Mouse (Mus musculus): ENCODE data around the gene 1700003E16Rik. TPM values are rescaled to one million over a fixed set of nuclear protein-coding genes. Genes with fewer than 3 reads are reported as not detected.
A peak's percentile ranks its signal among the peaks of the same experiment; 100 is the strongest.

1700003E16Rik gene
- polyA plus RNA-seq, 1 experiment from 2014 or later, result 6.0 TPM

DNA sequence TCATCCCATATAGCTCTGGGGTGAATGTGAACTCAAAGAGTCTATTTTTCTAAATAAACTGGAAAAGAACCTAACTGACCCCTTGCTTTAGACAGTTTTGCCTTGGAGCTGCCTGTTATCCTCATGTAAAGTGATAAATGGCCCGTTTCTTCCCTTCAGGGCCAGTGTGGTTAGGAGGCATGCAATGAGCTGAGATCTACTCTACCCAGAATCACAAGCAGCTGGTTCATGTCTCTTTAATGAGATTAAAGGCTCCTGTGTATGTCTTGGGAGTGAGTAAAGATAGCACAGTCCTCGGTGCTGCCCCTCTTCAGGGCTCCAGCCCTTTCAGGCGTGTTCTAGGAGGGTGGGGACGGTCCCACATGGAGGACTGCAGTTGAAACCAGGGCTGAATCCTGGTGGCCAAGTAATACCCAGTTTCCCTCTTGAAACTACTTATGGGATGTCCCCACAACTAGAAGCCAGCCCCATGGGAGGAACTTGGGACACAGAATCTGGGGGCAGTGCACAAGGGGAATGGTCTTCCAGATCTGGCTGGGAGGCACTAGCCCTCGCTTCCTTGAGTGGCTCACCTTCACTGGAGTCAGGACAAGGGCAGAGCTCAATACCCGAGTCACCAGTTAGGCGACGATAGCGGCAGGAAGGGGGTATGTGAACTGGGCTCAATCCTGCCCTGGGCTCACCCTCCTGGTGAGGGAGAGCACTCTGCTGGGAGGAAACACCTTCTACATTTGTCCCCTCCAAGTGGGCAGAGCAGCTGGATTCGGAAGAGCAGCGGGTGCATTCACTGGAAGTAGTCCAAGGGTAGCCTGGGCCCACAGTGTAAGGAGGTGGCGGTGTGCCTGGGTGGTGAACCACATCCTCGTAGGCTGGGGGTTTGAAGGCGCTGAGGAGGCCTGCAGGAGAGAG is 37.1 kb upstream of the 1700003E16Rik start:
- H3K27me3 ChIP-seq, result no peaks in the 10 kb centered on the region
- H3K4me2 ChIP-seq, result peak overlapping the region; percentile 90
- WGBS, result 84% methylated on average over 14 of the region's 14 CpGs
- H3K9me3 ChIP-seq, result no peaks in the 10 kb centered on the region
- H3K4me3 ChIP-seq, result peak overlapping the region; percentile 77; the same call in 1 of the 2 replicates
- H3K27ac ChIP-seq, result peak overlapping the region; percentile 99; the same call in 1 of the 2 replicates
- H3K4me1 ChIP-seq (replicated peaks), result peaks cover 81% of the 10 kb centered on the region
- no peak for ATAC-seq (ENCODE audit: low FRiP score)
- peak overlapping the region; percentile 94; the same call in 1 of the 2 replicates for H3K9ac ChIP-seq
- H3K36me3 ChIP-seq, result peaks cover 29% of the 10 kb centered on the region

DNA sequence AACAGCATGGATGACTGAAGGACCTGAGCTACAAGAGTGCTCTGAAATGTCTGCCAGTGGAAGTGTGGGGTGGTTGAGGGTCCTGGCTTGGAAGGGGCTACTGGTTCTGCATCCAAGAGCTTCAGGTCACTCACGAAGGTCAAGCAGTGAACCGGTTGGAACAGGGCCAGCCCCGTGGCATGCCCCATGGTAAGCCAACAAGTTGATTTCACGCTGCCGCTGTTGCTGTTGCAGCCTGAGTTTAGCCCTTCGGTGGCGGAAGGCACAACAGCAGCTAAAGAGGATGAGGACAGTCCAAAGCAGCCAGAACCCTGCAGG is 36.5 kb upstream of the 1700003E16Rik start:
- H3K9me3 ChIP-seq, result no peaks in the 10 kb centered on the region
- peak overlapping the region; percentile 99 for H3K27ac ChIP-seq
- no peak for ATAC-seq (ENCODE audit: low FRiP score)
- 72% methylated on average over 7 of the region's 7 CpGs for WGBS
- peak overlapping the region; percentile 90 for H3K4me2 ChIP-seq
- H3K4me1 ChIP-seq (replicated peaks), result peaks cover 82% of the 10 kb centered on the region
- no peaks in the 10 kb centered on the region for H3K27me3 ChIP-seq
- H3K9ac ChIP-seq, result peak overlapping the region; percentile 94
- H3K36me3 ChIP-seq, result peaks cover 29% of the 10 kb centered on the region
- H3K4me3 ChIP-seq, result peak overlapping the region; percentile 77

DNA sequence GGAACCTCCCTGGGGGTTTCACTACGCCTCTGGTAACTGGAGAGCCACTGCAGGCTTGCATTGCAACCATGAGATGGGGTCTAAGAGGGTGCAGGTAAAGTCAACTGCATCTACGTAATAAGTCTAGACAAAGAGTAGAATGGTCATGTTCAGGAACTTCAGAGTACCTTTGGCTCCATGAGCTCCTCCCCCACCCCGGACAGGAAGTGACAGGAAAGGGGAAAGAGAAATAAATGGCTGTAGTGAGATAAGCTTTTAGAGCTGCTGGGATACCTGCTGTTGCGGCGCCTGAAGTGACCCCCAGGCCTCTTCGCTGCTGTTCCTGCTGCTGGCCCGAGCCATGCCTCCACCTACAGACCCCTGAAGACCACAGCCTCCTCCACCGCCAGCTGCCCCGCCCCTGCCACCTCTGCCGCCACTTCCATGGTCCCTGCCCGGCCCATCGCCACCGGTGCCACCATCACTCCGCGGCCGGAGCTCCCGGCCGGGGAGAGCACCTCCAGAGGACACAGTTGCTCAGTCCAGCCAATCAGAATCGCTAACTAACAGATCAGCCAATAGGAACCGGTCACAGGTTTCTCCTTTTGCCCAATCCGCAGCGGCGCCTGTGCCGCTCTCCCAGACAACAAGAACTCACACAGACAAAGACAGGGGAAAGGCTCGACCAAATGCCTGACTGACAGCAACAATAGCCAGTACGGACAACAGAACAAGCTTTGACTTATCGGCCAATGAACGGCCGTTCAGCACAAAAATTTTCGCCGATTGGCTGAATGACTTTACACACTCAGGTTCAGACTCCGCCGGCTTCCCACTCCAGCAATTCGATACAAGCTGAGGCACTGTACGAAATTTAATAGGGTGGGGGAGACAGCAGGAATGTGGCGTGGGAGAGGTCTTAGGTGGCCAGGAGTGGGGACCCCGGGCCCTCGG is 35.0 kb upstream of the 1700003E16Rik start, which contains the start of gene Wbp1:
Gene Wbp1 (minus strand): TSS at position 630 of the 933 bp plus-strand sequence.
- under 1% methylated on average over 38 of the region's 38 CpGs for WGBS

DNA sequence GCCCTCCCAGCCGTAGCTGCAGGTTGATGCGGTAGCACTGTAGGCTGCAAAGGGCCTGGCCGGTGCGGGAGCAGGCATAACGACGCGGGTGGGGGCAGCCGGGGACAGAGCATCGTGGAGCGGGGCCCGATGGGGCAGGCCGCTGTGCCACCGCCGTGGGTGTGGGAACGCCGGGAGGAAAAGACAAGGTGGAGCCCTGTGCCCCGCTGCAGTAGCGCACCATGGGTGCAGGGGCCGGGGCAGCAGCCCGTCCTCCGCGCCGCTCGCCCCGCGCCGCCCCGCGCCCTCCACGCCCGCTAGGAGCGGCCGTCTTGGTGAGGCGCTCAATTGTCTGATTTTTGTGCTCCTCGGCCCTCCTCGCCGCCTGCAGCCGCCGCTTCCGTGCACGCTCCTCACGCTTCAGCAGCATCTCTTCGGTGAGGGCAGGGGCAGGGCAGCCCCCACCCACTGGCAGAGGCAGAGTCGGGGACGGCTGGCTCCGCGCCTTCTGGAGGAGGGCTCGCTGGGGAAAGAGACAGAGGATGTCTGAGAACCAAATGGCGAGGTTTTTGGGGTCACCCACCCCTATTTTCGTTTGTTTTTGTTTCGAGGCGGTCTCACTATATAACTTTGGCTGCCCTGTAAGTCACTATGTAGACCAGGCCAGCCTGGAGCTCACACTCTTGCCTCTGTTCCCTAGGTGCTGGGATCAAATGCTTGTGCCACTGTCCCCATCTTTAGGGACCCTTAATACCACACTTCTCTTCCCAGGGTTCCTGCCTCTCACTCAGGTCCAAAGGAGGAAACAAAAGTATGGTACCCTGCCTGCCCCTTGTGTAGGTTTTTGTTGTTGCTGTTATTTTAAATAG is 34.1 kb upstream of the 1700003E16Rik start:
- WGBS, result 2% methylated on average over 48 of the region's 52 CpGs
- peaks cover 27% of the 10 kb centered on the region for H3K36me3 ChIP-seq
- no peak for ATAC-seq (ENCODE audit: low FRiP score)
- peaks cover 68% of the 10 kb centered on the region for H3K4me1 ChIP-seq (replicated peaks)
- H3K27ac ChIP-seq, result peak overlapping the region; percentile 99
- H3K9ac ChIP-seq, result peak overlapping the region; percentile 96
- H3K4me2 ChIP-seq, result peak overlapping the region; percentile 90
- no peaks in the 10 kb centered on the region for H3K27me3 ChIP-seq
- H3K4me3 ChIP-seq, result peak overlapping the region; percentile 77
- no peaks in the 10 kb centered on the region for H3K9me3 ChIP-seq

More for the DNA sequence above, 35.0 kb upstream of the 1700003E16Rik start, which contains the start of gene Wbp1:
- Histone ChIP-seq H3K36me3 (peaks cover 29% of the 10 kb centered on the region), H3K4me2 (peak within 1 kb of the TSS; percentile 90), H3K9ac (peak within 1 kb of the TSS; percentile 96), H3K9me3 (no peaks in the 10 kb centered on the region), H3K4me3 (peak within 1 kb of the TSS; percentile 77), H3K27ac (peak within 1 kb of the TSS; percentile 99), H3K4me1 (replicated peaks) (peaks cover 77% of the 10 kb centered on the region), H3K27me3 (no peaks in the 10 kb centered on the region)
- peak; percentile 95 for ATAC-seq (ENCODE audit: low FRiP score)

DNA sequence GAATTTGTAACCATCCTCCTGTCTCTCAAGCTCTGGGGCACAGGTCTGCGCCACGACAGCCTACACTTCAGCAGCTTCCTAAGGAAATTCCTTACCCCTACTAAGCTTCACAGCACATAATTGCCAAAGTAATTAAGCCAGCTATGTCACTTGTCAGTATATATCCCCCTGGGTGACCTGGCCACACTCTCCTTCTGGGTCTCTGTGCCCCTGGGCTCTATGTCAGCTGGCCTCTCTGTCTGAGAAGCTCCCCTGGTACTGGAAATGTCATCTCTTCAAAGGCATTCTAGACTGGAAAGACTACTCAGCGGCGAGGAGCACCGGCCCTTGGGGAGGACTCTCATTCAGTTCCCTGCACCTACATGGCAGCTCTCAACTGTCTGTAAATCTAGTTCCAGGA is 33.2 kb upstream of the 1700003E16Rik start:
- no peaks in the 10 kb centered on the region for H3K27me3 ChIP-seq
- H3K9me3 ChIP-seq, result no peaks in the 10 kb centered on the region
- H3K9ac ChIP-seq, result peak overlapping the region; percentile 96
- H3K4me2 ChIP-seq, result peak overlapping the region; percentile 90
- H3K36me3 ChIP-seq, result peaks cover 18% of the 10 kb centered on the region
- 54% methylated on average over 5 of the region's 5 CpGs for WGBS
- no peak for ATAC-seq (ENCODE audit: low FRiP score)
- H3K27ac ChIP-seq, result peak overlapping the region; percentile 99
- H3K4me1 ChIP-seq (replicated peaks), result peaks cover 59% of the 10 kb centered on the region
- peak overlapping the region; percentile 77; the same call in 1 of the 2 replicates for H3K4me3 ChIP-seq

DNA sequence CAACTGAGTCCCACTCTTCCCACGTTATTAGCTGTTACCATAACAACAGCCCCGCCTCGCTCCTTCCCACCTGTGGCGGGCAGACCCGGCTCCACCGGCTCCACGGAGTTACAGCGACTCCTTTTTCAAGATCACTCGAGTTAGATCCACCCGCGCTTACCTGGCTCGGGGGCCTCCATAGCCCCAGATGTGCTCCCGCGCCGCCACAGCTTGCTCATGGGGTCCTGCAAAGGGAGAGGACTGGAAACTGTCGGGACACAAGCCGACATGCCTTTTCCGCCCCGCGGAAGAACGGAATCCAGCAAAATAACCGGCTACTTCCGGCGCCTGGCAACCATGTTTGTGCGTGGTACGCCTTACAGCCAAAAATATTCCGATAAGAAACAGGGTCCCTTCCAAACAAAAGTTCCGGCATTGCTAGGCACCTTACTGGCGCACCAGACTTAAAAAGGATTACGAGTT is 31.3 kb upstream of the 1700003E16Rik start:
- no peaks in the 10 kb centered on the region for H3K36me3 ChIP-seq
- H3K27me3 ChIP-seq, result no peaks in the 10 kb centered on the region
- H3K9ac ChIP-seq, result peak overlapping the region; percentile 82
- peak overlapping the region; percentile 74 for H3K4me3 ChIP-seq
- H3K27ac ChIP-seq, result peak overlapping the region; percentile 64
- H3K9me3 ChIP-seq, result no peaks in the 10 kb centered on the region
- peaks cover 43% of the 10 kb centered on the region for H3K4me1 ChIP-seq (replicated peaks)
- under 1% methylated on average over 30 of the region's 30 CpGs for WGBS
- peak; percentile 8 for ATAC-seq (ENCODE audit: low FRiP score)
- peak overlapping the region; percentile 66 for H3K4me2 ChIP-seq

DNA sequence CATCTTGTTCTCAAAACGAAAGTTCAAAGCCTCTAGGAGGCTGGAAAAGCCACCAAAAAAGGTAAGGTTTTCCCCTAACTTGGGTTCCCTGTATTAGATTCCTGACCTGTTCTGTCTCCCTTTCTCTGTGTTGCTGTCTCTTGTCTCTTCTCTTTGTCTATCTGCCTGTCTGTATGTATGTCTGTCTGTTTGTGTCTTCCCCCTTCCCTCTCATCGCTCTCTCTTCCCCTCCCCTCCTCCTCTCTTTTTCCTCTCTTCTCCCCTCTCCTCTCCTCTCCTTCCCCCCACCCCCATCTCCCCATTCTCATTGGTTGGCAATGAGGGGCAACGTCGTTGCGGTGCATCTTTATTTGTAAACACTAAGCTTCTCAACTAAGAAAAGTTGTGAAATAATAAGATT is 30.9 kb upstream of the 1700003E16Rik start, which contains the start of gene Ino80b:
Gene Ino80b (minus strand): TSS at position 101 of the 400 bp plus-strand sequence.
- Histone ChIP-seq H3K9me3 (no peaks in the 10 kb centered on the region), H3K9ac (peak within 1 kb of the TSS; percentile 82), H3K27ac (peak within 1 kb of the TSS; percentile 64), H3K27me3 (no peaks in the 10 kb centered on the region), H3K4me1 (replicated peaks) (peaks cover 38% of the 10 kb centered on the region), H3K4me3 (peak within 1 kb of the TSS; percentile 74), H3K4me2 (peak within 1 kb of the TSS; percentile 66), H3K36me3 (no peaks in the 10 kb centered on the region)
- no peak for ATAC-seq (ENCODE audit: low FRiP score)
- 30% methylated on average over 5 of the region's 5 CpGs for WGBS

DNA sequence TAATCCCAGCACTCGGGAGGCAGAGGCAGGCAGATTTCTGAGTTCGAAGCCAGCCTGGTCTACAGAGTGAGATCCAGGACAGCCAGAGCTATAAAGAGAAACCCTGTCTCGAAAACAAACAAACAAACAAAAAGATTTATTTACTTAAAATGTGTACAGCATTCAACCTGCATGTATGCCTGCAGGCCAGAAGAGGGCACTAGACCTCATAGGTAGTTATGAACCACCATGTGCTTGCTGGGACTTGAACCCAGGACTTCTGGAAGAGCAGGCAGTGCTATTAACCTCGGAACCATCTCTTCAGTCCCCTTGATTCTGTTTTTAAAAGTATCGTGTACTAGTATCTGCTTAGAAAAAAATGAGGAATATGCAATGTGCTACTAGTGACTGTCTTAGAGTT is 28.8 kb upstream of the 1700003E16Rik start:
- no peaks in the 10 kb centered on the region for H3K9me3 ChIP-seq

DNA sequence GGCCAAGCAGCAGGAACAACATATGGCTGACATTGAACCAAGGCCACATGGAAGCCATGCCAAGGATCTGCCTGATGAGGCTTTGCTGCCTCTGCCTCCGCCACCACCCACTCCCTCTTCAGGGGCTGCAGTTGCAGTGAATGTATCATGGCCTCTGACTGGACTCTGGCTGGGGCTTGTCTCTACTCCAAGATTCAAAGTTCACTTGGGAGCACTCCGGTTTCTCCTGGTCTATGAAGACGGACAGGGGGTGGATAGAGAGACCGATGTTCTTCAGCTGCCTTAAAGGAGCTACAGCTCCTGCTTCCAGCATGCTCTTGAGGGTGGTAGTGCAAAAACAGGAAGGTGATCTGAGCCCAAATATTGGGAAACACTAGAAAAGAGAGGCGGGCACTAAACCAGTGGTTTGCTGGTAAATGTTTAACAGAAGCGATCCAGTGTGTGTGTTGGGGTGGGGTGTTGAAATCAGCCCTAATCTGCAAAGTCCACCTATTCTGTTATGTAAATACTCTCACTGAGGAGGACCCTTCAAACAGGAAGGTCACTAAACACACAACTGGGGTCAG is 24.7 kb upstream of the 1700003E16Rik start:
- Histone ChIP-seq H3K4me2 (no peak overlapping the region), H3K27me3 (peaks cover 22% of the 10 kb centered on the region), H3K4me1 (replicated peaks) (peaks cover 11% of the 10 kb centered on the region), H3K27ac (no peak overlapping the region), H3K9me3 (no peaks in the 10 kb centered on the region), H3K36me3 (no peaks in the 10 kb centered on the region), H3K9ac (no peak overlapping the region), H3K4me3 (no peak overlapping the region)
- ATAC-seq (ENCODE audit: low FRiP score), result no peak
- 76% methylated on average over 6 of the region's 6 CpGs for WGBS

More for the DNA sequence above, 28.8 kb upstream of the 1700003E16Rik start:
- no peak overlapping the region for H3K9ac ChIP-seq
- no peak overlapping the region for H3K4me2 ChIP-seq
- no peak overlapping the region for H3K4me3 ChIP-seq
- no peak for ATAC-seq (ENCODE audit: low FRiP score)
- H3K27me3 ChIP-seq, result no peaks in the 10 kb centered on the region
- 94% methylated on average over 5 of the region's 5 CpGs for WGBS
- H3K36me3 ChIP-seq, result no peaks in the 10 kb centered on the region
- H3K27ac ChIP-seq, result no peak overlapping the region
- H3K4me1 ChIP-seq (replicated peaks), result peaks cover 26% of the 10 kb centered on the region

DNA sequence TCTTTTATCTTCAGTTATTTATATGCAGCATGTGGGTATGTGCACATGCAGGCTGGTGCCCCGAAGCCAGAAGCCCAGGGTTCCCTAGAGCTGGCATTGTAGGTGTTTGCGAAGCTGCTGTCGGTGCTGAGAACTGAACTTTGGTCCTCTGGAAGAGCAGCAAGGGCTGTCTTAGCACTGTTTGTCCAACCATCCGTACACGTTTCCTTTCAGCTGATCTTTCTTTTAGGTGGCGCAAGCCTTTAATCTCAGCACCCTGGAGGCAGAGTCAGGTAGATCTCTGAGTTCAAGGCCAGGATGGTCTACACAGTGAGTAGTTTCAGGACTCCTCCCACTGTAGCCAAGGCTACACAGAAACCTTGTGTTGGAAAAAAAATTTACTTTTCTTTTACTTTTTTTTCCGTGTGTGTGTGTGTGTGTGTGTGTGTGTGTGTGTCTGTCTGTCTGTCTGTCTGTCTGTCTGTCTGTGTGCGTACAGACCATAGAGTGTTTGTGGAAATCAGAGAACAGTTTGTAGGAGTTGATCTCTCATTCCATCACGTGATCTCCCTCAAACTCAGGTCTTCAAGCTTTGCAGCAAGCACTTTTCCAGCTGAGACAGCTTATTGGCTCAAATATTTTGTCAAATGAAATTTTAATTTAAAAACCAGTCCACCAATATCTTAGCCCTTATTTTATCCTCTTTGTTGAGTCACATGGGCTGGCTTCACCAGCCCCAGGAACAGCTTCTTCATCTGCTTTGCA is 23.9 kb upstream of the 1700003E16Rik start:
- ATAC-seq (ENCODE audit: low FRiP score), result no peak
- WGBS, result 86% methylated on average over 9 of the region's 9 CpGs
- Histone ChIP-seq H3K9ac (no peak overlapping the region), H3K9me3 (no peaks in the 10 kb centered on the region), H3K36me3 (no peaks in the 10 kb centered on the region), H3K27ac (no peak overlapping the region), H3K4me2 (no peak overlapping the region), H3K4me3 (no peak overlapping the region), H3K4me1 (replicated peaks) (peaks cover 19% of the 10 kb centered on the region), H3K27me3 (peaks cover 25% of the 10 kb centered on the region)

Data from hindbrain, embryonic 13.5 days (tissue).